Mouse (Mus musculus): ENCODE measurements around the gene Dync2h1.

- TF ChIP-seq CTCF (IDR thresholded peaks at IDR 0.05; ENCODE audit: low read depth) (no peak), EP300 (optimal IDR thresholded peaks at IDR 0.05) (no peak)
These were observed 151.7 kb downstream of the Dync2h1 start for GRCm38 (mm10) chr9:7032553-7032952.
